ENCODE assay signal across 25 mouse cellular contexts in the genomic region with DNA sequence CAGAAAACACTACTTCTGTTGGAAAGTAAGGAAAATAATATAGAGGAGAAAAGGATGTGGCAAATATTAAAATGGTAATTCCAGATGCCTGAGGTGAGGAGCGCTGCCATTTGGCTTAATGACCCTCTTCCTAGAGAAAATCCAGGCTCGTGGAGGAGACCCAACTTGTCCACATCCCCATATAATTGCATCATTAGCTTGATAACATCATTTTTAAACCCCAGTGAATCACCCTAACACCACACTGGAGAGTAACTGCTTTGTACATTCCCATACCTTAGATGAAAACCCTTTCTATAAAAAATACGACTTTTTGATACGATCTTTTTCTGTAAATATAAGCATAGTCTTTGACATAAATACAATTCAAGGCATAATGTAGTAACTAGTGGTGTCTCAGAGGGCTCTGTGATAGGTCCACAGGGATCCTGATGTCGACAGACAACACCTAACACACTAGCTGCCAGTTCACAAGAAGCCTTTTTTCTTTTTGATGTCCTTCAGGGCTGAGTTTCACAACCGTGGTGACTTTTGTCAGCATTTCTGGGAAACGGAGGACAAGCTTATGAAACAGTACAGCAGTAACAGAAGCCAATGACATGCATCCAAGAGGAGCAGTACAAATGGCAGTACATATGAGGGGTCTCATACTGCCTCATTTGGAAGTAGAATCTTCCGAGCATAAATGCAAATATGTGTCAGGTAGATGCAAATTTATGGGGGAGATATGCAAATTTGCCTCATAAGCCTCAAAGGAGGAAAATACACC.
DNase-seq lines count a peak whose midpoint lies in the region; ATAC-seq and TF ChIP-seq lines count a peak whose summit lies in the region.
"Had no signal": no experiment of that assay in that cellular context is flagged by ENCODE, and none has a peak within 500 bp of the region (broad histone marks: within the 10 kb centered on the region; RNA-seq: fewer than 3 reads in every experiment).

No protein-coding gene starts in this region.

- H3K36me3 ChIP-seq in forebrain, embryonic 13.5 days (ENCODE audit: poor library complexity, severe bottlenecking): no peaks in the 10 kb centered on the region
- no peaks in the 10 kb centered on the region for H3K36me3 ChIP-seq in forebrain, embryonic 11.5 days (ENCODE audit: control insufficient read depth, insufficient read depth, low read length)
- H3K36me3 ChIP-seq in liver, postnatal 0 days (replicated peaks; ENCODE audit: insufficient read depth, low read length): no peaks in the 10 kb centered on the region
- H3K36me3 ChIP-seq in liver, embryonic 11.5 days (ENCODE audit: control insufficient read depth, insufficient read depth, low read length): no peaks in the 10 kb centered on the region
- H3K36me3 ChIP-seq in myocyte (ENCODE audit: control insufficient read depth, insufficient read depth): no peaks in the 10 kb centered on the region
- no peaks in the 10 kb centered on the region for H3K36me3 ChIP-seq in hindbrain, embryonic 14.5 days (replicated peaks; ENCODE audit: control insufficient read depth, insufficient read depth)
- H3K36me3 ChIP-seq: embryonic facial prominence, embryonic 12.5 days; heart, embryonic 12.5 days; hindbrain, embryonic 10.5 days; liver, embryonic 12.5 days; midbrain, embryonic 10.5 days had no signal

- WGBS in forebrain, embryonic 13.5 days: 78% methylated on average over 8 of the region's 8 CpGs
- WGBS in forebrain, embryonic 11.5 days: 83% methylated on average over 8 of the region's 8 CpGs
- WGBS in liver, postnatal 0 days (ENCODE audit: insufficient replicate concordance): 62% methylated on average over 8 of the region's 8 CpGs
- WGBS in liver, embryonic 11.5 days: 70% methylated on average over 8 of the region's 8 CpGs
- WGBS in hindbrain, embryonic 14.5 days: 74% methylated on average over 8 of the region's 8 CpGs

- H3K27ac ChIP-seq in forebrain, embryonic 13.5 days: no peak overlapping the region
- no peak overlapping the region for H3K27ac ChIP-seq in forebrain, embryonic 11.5 days (ENCODE audit: low read depth, low read length)
- no peak overlapping the region for H3K27ac ChIP-seq in liver, postnatal 0 days (ENCODE audit: low read depth)
- H3K27ac ChIP-seq in liver, embryonic 11.5 days (ENCODE audit: low read depth, low read length): no peak overlapping the region
- H3K27ac ChIP-seq in hindbrain, embryonic 14.5 days: no peak overlapping the region
- H3K27ac ChIP-seq: embryonic facial prominence, embryonic 12.5 days; hindbrain, embryonic 10.5 days; hindbrain, postnatal 0 days; liver, embryonic 12.5 days; macrophage; midbrain, embryonic 10.5 days had no signal

- H3K79me2 ChIP-seq in myocyte (ENCODE audit: control insufficient read depth, insufficient read depth): no peaks in the 10 kb centered on the region

- ATAC-seq in forebrain, embryonic 13.5 days: peak; percentile 50; the same call in 1 of the 2 replicates
- ATAC-seq in forebrain, embryonic 11.5 days (replicated peaks; ENCODE audit: low FRiP score): no peak
- no peak for ATAC-seq in liver, postnatal 0 days
- no peak for ATAC-seq in liver, embryonic 11.5 days (replicated peaks; ENCODE audit: low FRiP score)
- no peak for ATAC-seq in hindbrain, embryonic 14.5 days (ENCODE audit: low FRiP score)
- ATAC-seq: hindbrain, postnatal 0 days; intestine, postnatal 0 days; liver, embryonic 12.5 days; midbrain, embryonic 16.5 days had no signal

- 0 out of 2 replicates have a peak, but pooled peaks have one; percentile 22 for TF ChIP-seq EP300 in liver, postnatal 0 days (IDR thresholded peaks at IDR 0.05; ENCODE audit: low read depth)

- no peaks in the 10 kb centered on the region for H3K9me3 ChIP-seq in forebrain, embryonic 13.5 days (replicated peaks)
- H3K9me3 ChIP-seq in forebrain, embryonic 11.5 days (ENCODE audit: control insufficient read depth, low read length): no peaks in the 10 kb centered on the region
- H3K9me3 ChIP-seq in liver, postnatal 0 days (ENCODE audit: low read length): no peaks in the 10 kb centered on the region
- H3K9me3 ChIP-seq in liver, embryonic 11.5 days (ENCODE audit: control insufficient read depth, low read length): no peaks in the 10 kb centered on the region
- H3K9me3 ChIP-seq in hindbrain, embryonic 14.5 days (ENCODE audit: control insufficient read depth, low read length): no peaks in the 10 kb centered on the region
- H3K9me3 ChIP-seq: embryonic facial prominence, embryonic 12.5 days; heart, embryonic 12.5 days; hindbrain, embryonic 10.5 days; liver, embryonic 12.5 days; midbrain, embryonic 10.5 days had no signal

- no peaks in the 10 kb centered on the region for H3K4me1 ChIP-seq in forebrain, embryonic 13.5 days
- H3K4me1 ChIP-seq in forebrain, embryonic 11.5 days (replicated peaks; ENCODE audit: control insufficient read depth, insufficient read depth, low read length): no peaks in the 10 kb centered on the region
- H3K4me1 ChIP-seq in liver, postnatal 0 days (ENCODE audit: insufficient read depth): peaks cover 7% of the 10 kb centered on the region
- no peaks in the 10 kb centered on the region for H3K4me1 ChIP-seq in liver, embryonic 11.5 days (replicated peaks; ENCODE audit: control insufficient read depth, insufficient read depth, low read length)
- no peaks in the 10 kb centered on the region for H3K4me1 ChIP-seq in hindbrain, embryonic 14.5 days (replicated peaks; ENCODE audit: control insufficient read depth, insufficient read depth, low read length)
- H3K4me1 ChIP-seq: embryonic facial prominence, embryonic 12.5 days; hindbrain, embryonic 10.5 days; midbrain, embryonic 10.5 days had no signal

- H3K4me2 ChIP-seq in forebrain, embryonic 13.5 days: no peak overlapping the region
- H3K4me2 ChIP-seq in forebrain, embryonic 11.5 days (ENCODE audit: low read depth, low read length, severe bottlenecking): no peak overlapping the region
- no peak overlapping the region for H3K4me2 ChIP-seq in liver, postnatal 0 days (ENCODE audit: low read depth, low read length)
- H3K4me2 ChIP-seq in liver, embryonic 11.5 days: no peak overlapping the region
- H3K4me2 ChIP-seq in myocyte (ENCODE audit: low read depth): no peak overlapping the region
- H3K4me2 ChIP-seq in hindbrain, embryonic 14.5 days (replicated peaks): no peak overlapping the region
- H3K4me2 ChIP-seq: embryonic facial prominence, embryonic 12.5 days; heart, embryonic 12.5 days; liver, embryonic 12.5 days had no signal

- H3K9ac ChIP-seq in forebrain, embryonic 13.5 days: no peak overlapping the region
- H3K9ac ChIP-seq in forebrain, embryonic 11.5 days (ENCODE audit: low read length): no peak overlapping the region
- H3K9ac ChIP-seq in liver, postnatal 0 days (replicated peaks): no peak overlapping the region
- no peak overlapping the region for H3K9ac ChIP-seq in liver, embryonic 11.5 days (ENCODE audit: low read depth, low read length)
- no peak overlapping the region for H3K9ac ChIP-seq in hindbrain, embryonic 14.5 days
- H3K9ac ChIP-seq: embryonic facial prominence, embryonic 12.5 days; heart, embryonic 12.5 days; liver, embryonic 12.5 days had no signal

- H3K4me3 ChIP-seq in forebrain, embryonic 13.5 days: no peak overlapping the region
- no peak overlapping the region for H3K4me3 ChIP-seq in forebrain, embryonic 11.5 days (ENCODE audit: low read depth, low read length)
- H3K4me3 ChIP-seq in liver, postnatal 0 days (ENCODE audit: low read depth, low read length): no peak overlapping the region
- no peak overlapping the region for H3K4me3 ChIP-seq in liver, embryonic 11.5 days (ENCODE audit: low read depth, low read length)
- no peak overlapping the region for H3K4me3 ChIP-seq in myocyte
- no peak overlapping the region for H3K4me3 ChIP-seq in hindbrain, embryonic 14.5 days (replicated peaks; ENCODE audit: low read length)
- H3K4me3 ChIP-seq: embryonic facial prominence, embryonic 12.5 days; gastrocnemius, adult 2 months; heart, embryonic 12.5 days; hindbrain, embryonic 10.5 days; liver, embryonic 12.5 days; midbrain, embryonic 10.5 days had no signal

- TF ChIP-seq CTCF in liver, postnatal 0 days (IDR thresholded peaks at IDR 0.05; ENCODE audit: low read depth): no peak

- TF ChIP-seq POLR2A in myocyte (IDR thresholded peaks at IDR 0.05; ENCODE audit: insufficient read length, low read depth): no peak

- H3K27me3 ChIP-seq in forebrain, embryonic 13.5 days: no peaks in the 10 kb centered on the region
- H3K27me3 ChIP-seq in forebrain, embryonic 11.5 days (ENCODE audit: control insufficient read depth, insufficient read depth, low read length): no peaks in the 10 kb centered on the region
- no peaks in the 10 kb centered on the region for H3K27me3 ChIP-seq in liver, postnatal 0 days (ENCODE audit: insufficient read depth, low read length)
- no peaks in the 10 kb centered on the region for H3K27me3 ChIP-seq in liver, embryonic 11.5 days (replicated peaks; ENCODE audit: control insufficient read depth, insufficient read depth, low read length)
- H3K27me3 ChIP-seq in myocyte (ENCODE audit: control insufficient read depth, insufficient read depth, insufficient read length): no peaks in the 10 kb centered on the region
- no peaks in the 10 kb centered on the region for H3K27me3 ChIP-seq in hindbrain, embryonic 14.5 days (ENCODE audit: control insufficient read depth, insufficient read depth, low read length)
- H3K27me3 ChIP-seq: embryonic facial prominence, embryonic 12.5 days; heart, embryonic 12.5 days; liver, embryonic 12.5 days had no signal

- H3ac ChIP-seq in myocyte (ENCODE audit: control insufficient read depth, insufficient read length): no peak overlapping the region

- no peak for DNase-seq in forebrain, embryonic 11.5 days (ENCODE audit: low spot score)
- DNase-seq in liver, postnatal 0 days: no peak
- DNase-seq in liver, embryonic 11.5 days (ENCODE audit: low spot score): no peak
- peak; percentile 54 for DNase-seq in adrenal gland, postnatal 10 days
- no peak for DNase-seq in hindbrain, embryonic 14.5 days (ENCODE audit: low spot score)
- DNase-seq: cerebellum, adult 2 months; cerebellum, postnatal 25 days; gastrocnemius, adult 2 months; heart, postnatal 10 days; kidney, postnatal 36 days; layer of hippocampus, postnatal 36 days; lung, adult 2 months; right cerebral cortex, postnatal 4 days; thymus, postnatal 14 days had no signal

TF ChIP-seq in myocyte, 11 proteins besides CTCF, POLR2A, EP300 and RAD21:
- TF ChIP-seq POLR2AphosphoS2 (IDR thresholded peaks at IDR 0.05; ENCODE audit: insufficient read length, low read depth) (no peak), SRF (IDR thresholded peaks at IDR 0.05; ENCODE audit: control insufficient read depth, insufficient read length, low read depth) (no peak), MYOG (IDR thresholded peaks at IDR 0.05; ENCODE audit: control insufficient read depth in 1 of 3, insufficient read depth in 1 of 3, insufficient read length in 2 of 3, low read depth in 2 of 3) (no peak), MAX (IDR thresholded peaks at IDR 0.05; ENCODE audit: low read depth) (no peak), CEBPB (IDR thresholded peaks at IDR 0.05; ENCODE audit: insufficient read depth, poor library complexity, severe bottlenecking) (0 out of 2 replicates have a peak, but pooled peaks have one; percentile 32), REST (IDR thresholded peaks at IDR 0.05; ENCODE audit: insufficient read depth, insufficient read length) (no peak)
